Mouse (Mus musculus) Patski (cell line): Measurements from ENCODE around the gene Scnm1. TPM values are rescaled to one million over a fixed set of nuclear protein-coding genes. Genes with fewer than 3 reads are reported as not detected.
"Not testable (repeated sequence)": the region's sequence is repeated elsewhere in the genome, so short reads cannot be mapped to it uniquely, and the experiment has no call there.

Experiments used
- ATAC-seq: fragments of 100-300 bp; one replicate; pipeline ENCODE4 v1.8.0; 2021
- CTCF ChIA-PET: fragments of 350-600 bp; sonication (Branson Sonifier 250); formaldehyde crosslinking; loops from one replicate; lab custom pipeline; 2022; ENCODE audit warnings: inconsistent platforms; lab: Charles Lee
- POLR2A ChIA-PET: fragments of 350-600 bp; sonication (Branson Sonifier 250); formaldehyde crosslinking; loops from one replicate; lab custom pipeline; 2022; ENCODE audit warnings: antibody characterized with exemption, inconsistent platforms; lab: Charles Lee
- DNase-seq: peaks from one replicate; pipeline ENCODE4 v3.0.0-alpha.2; 2011; ENCODE audit warnings: low read depth, low spot score
- H3K27me3 ChIP-seq: fragments of 371-371 bp; one replicate; pipeline ENCODE4 v1.5.1; 2021
- CTCF ChIP-seq: fragments of 100-300 bp; IDR thresholded peaks from one replicate; pipeline ENCODE4 v1.5.1; 2021
- in situ Hi-C: fragments of 300-500 bp; cut with MboI; formaldehyde crosslinking; loops from 3 replicates; pipeline ENCODE4 v1.11.1; 2018; ENCODE audit warnings: low pct_unique_long_range_greater_than_20kb, mixed read lengths
- polyA plus RNA-seq: library from polyadenylated mRNA; unstranded; gene quantifications from one replicate; pipeline ENCODE4 v1.2.3, GENCODE M21; 2021

Scnm1 gene
- polyA plus RNA-seq, 1 experiment from 2014 or later = 54.6 TPM

DNA sequence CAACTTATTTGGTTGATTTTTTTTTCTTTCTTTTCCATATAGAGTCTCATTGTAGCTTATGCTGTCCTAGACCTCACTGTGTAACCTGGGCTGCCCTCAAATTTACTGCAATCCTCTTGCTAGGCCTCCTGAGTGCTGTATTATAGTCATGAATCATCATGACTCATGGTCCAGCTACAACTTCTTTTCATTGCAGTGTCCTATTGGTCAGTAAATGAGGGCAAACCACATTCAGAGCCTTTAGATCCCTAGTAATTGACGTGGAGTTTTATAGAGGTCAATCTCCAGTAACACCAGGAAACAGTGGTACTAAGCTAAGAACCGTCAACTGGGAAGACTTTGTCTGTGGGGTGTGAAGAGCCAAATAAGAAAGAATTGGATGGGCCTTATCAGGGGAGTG is 16.1 kb downstream of the Scnm1 start:
- CTCF ChIA-PET = interaction anchor here (0.9 to 1.6 kb wide), 6 partner anchors 9 to 91 kb away, joined by 3 to 7 read pairs (median 3); no protein-coding TSS in a partner anchor
- POLR2A ChIA-PET = interaction anchor here (0.5 to 4.1 kb wide), 4 partner anchors 10 to 104 kb away, joined by 3 to 18 read pairs (median 4); no protein-coding TSS in a partner anchor
- DNase-seq = peak; percentile 65
- no peaks in the 10 kb centered on the region for H3K27me3 ChIP-seq
- TF ChIP-seq CTCF = no peak
- peak; percentile 70 for ATAC-seq
- in situ Hi-C loops = no loop called here

GRCm38 (mm10) chr3:95112760-95113159 is 21.1 kb downstream of the Scnm1 start:
- ChIA-PET POLR2A (interaction anchor here (0.8 kb wide), 1 partner anchor 20 kb away, joined by 3 read pairs; no protein-coding TSS in a partner anchor), CTCF (interaction anchor here (0.7 to 1.6 kb wide), 4 partner anchors 8 to 59 kb away, joined by 3 to 4 read pairs (median 3); no protein-coding TSS in a partner anchor)
- TF ChIP-seq CTCF = no peak
- ATAC-seq (no peak), DNase-seq (no peak)
- H3K27me3 ChIP-seq = no peaks in the 10 kb centered on the region
- in situ Hi-C loops = no loop called here

GRCm38 (mm10) chr3:95110911-95111726 is 22.7 kb downstream of the Scnm1 start, which contains the start of gene Vps72:
Gene Vps72 (plus strand): TSS chr3:95111022.
- CTCF ChIA-PET = interaction anchor here (1.1 to 7.9 kb wide), 4 partner anchors 45 to 96 kb away, joined by 3 to 67 read pairs (median 4); partner anchors contain the start of gene Zfp687
- no peaks in the 10 kb centered on the region for H3K27me3 ChIP-seq
- no peak for TF ChIP-seq CTCF
- in situ Hi-C loops = no loop called here
- peak; percentile 66 for ATAC-seq
- POLR2A ChIA-PET = interaction anchor here (0.7 to 1.1 kb wide), 2 partner anchors 51 to 207 kb away, joined by 3 read pairs; no protein-coding TSS in a partner anchor
- DNase-seq = peak; percentile 84

- DNase-seq (no peak), ATAC-seq (no peak)
- ChIA-PET CTCF (interaction anchor here (1.2 to 7.9 kb wide), 7 partner anchors 20 to 68 kb away, joined by 3 to 67 read pairs (median 4); partner anchors contain the start of gene Psmd4), POLR2A (interaction anchor here (0.6 to 1.2 kb wide), 3 partner anchors 15 to 67 kb away, joined by 4 to 5 read pairs (median 4); no protein-coding TSS in a partner anchor)
- no peak for TF ChIP-seq CTCF
- in situ Hi-C loops = no loop called here
- H3K27me3 ChIP-seq = no peaks in the 10 kb centered on the region
Observed at GRCm38 (mm10) chr3:95107898-95108297, 25.9 kb downstream of the Scnm1 start.

GRCm38 (mm10) chr3:95107308-95107707 is 26.5 kb downstream of the Scnm1 start:
- H3K27me3 ChIP-seq, ATAC-seq, DNase-seq, in situ Hi-C loops: not testable (repeated sequence)
- ChIA-PET POLR2A (interaction anchor here (0.6 to 1.5 kb wide), 8 partner anchors 20 to 117 kb away, joined by 3 to 5 read pairs (median 3); no protein-coding TSS in a partner anchor), CTCF (interaction anchor here (0.6 to 7.9 kb wide), 9 partner anchors 19 to 962 kb away, joined by 3 to 67 read pairs (median 4); partner anchors contain the start of gene Psmd4)

DNA sequence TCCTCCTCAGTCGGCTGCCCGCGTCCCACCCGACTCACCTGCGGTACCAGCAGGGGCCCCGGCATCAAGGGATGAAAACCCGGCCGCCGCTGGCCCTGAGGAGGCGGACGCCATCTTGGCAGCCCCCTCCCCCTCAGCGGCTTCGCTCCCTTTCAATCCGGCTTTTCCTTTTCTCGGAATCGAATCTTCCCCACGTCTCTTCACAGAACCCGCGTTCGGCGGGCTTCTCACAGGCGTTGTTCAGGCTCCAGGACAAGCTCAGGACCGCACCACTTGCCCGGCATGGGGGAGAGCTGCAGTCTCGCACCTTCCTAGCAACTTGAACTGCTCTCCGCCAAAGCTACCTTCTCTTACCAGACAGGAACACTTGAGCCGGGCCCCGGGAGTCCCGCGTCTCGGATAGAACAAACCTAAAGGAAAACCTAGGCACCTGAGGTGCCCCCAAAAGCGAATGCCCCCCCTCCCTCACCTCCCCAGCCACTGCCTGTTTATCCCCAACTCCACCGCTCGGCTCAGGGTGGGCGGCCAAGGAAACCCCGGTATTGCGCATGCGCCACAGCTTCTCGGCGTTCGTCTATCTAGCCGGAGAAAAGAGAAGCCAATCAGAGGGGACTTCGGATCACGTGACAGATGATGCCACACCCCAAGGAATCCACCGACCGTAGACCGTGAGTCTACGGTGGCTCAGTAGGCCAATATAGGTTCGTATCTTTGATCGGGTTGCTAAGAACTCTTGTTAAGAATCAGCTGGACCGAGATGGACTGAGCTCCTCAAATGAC is 27.3 kb downstream of the Scnm1 start, which contains the start of gene Pip5k1a:
TSS of gene Pip5k1a (minus strand) at position 593 of the 780 bp plus-strand sequence.
- H3K27me3 ChIP-seq = no peaks in the 10 kb centered on the region
- TF ChIP-seq CTCF = no peak
- in situ Hi-C loops = no loop called here
- ATAC-seq = peak; percentile 45
- ChIA-PET POLR2A (interaction anchor here (0.7 to 1.5 kb wide), 8 partner anchors 21 to 126 kb away, joined by 3 to 5 read pairs (median 3); no protein-coding TSS in a partner anchor), CTCF (interaction anchor here (0.6 to 7.9 kb wide), 12 partner anchors 9 to 963 kb away, joined by 3 to 67 read pairs (median 4); partner anchors contain the start of gene Psmd4)
- DNase-seq = peak; percentile 100

DNA sequence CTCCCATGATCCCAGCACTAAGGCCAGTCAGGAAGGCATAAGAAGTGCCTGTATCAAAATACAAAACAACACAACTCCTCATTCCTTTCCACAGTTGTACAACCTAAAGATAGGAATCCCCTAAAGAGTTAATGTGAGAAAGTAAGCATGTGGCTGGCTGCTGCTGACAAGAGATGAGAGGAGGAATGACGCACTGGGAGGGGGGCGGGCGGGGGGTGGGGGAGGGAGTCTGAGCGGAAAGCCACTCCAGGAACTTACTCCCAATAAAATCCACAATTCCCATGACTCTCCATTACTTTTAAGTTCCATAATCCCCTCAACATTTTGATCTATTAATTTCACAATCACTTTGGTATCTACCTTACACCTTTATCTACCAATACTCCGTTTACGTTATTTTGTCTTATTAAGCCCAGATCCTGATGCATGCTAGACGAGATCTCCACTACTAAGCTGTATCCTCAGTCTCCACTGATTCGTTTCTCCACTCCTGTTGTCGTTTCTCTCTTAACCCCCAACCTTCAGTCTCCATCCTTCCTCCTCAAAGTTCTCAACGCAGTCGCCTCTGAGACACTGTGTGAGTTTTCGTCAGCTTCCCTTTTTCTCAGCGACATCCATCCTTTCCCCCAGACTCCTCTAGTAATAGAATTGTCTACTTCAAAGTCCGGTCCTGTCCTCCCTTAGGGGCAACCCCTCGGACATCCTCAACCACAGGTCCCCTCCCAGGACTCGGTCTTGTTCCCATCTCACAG is 28.0 kb downstream of the Scnm1 start:
- ChIA-PET CTCF (interaction anchor here (0.9 to 7.9 kb wide), 6 partner anchors 10 to 64 kb away, joined by 3 to 67 read pairs (median 5); partner anchors contain the start of gene Psmd4), POLR2A (interaction anchor here (0.9 to 1.8 kb wide), 10 partner anchors 13 to 127 kb away, joined by 3 to 5 read pairs (median 4); partner anchors contain the start of gene Psmd4)
- in situ Hi-C loops = no loop called here
- H3K27me3 ChIP-seq = no peaks in the 10 kb centered on the region
- TF ChIP-seq CTCF = no peak
- ATAC-seq = peak; percentile 3
- peak; percentile 22 for DNase-seq

DNA sequence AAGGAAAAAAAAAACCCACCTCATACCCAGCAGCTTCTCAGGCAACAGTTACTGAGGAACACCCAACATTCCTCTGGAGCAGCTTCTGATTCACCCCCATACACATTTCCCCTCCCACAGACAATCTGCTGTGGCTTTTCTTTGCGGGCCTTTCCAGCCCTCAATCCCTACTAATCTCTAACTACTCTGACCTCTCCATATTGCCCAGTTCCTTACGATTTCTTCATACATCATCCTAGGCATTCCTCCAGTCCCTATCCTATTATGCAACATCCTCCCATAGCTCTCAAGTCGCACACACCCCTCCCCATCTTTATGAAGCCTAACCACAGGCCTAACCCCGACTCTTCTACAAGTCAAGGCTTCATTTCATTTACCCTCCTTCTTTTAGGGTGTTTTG is 28.7 kb downstream of the Scnm1 start:
- no peaks in the 10 kb centered on the region for H3K27me3 ChIP-seq
- peak; percentile 35 for DNase-seq
- CTCF ChIA-PET = interaction anchor here (1.3 to 7.9 kb wide), 3 partner anchors 39 to 56 kb away, joined by 3 to 67 read pairs (median 12); no protein-coding TSS in a partner anchor
- POLR2A ChIA-PET = interaction anchor here (0.7 to 1.8 kb wide), 6 partner anchors 12 to 63 kb away, joined by 3 to 5 read pairs (median 4); partner anchors contain the start of gene Psmd4
- peak; percentile 5 for ATAC-seq
- no peak for TF ChIP-seq CTCF
- in situ Hi-C loops = no loop called here
